Mouse (Mus musculus) frontal cortex, postnatal 10 days (tissue): ENCODE data around the gene Mrps7.

Source experiments
- DNase-seq, 2 experiments: peaks; one replicate each; pipeline ENCODE4 v3.0.0; 2022; ENCODE audit warnings: low spot score in 2 of 2, mixed read lengths in 1 of 2

The Mrps7 gene

GRCm38 (mm10) chr11:115647459-115647858 is 43.7 kb downstream of the Mrps7 start:
- DNase-seq, result no peak

- no peak for DNase-seq
These were observed 46.0 kb downstream of the Mrps7 start for GRCm38 (mm10) chr11:115649706-115650105.

GRCm38 (mm10) chr11:115651680-115652079 is 48.0 kb downstream of the Mrps7 start:
- DNase-seq, result no peak

GRCm38 (mm10) chr11:115653194-115653593 is 49.5 kb downstream of the Mrps7 start:
- DNase-seq, result no peak

- DNase-seq, result no peak
These were observed 50.4 kb downstream of the Mrps7 start for GRCm38 (mm10) chr11:115654128-115654527.
